Comparison of ENCODE assay signal across 10 mouse cellular contexts in the genomic region with DNA sequence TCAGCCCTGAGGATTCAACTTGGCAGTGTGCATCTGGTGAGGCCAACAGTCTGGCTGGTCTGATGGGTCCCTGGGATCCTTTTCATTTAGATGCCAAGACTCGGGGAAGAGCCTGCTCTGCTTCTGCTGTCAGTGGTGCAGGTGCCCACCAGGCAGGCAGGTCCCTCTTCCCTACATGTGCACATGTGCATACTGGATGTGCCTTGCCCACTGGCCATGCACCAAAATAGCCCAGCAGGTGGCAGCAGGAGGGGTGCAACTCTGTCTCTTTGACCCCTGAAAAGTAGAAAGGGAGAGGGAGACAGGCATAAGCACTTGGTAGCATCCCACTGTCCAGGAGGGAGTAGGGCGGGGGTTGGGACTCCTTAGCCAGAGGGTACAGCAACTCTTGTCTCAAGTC.
DNase-seq lines count a peak whose midpoint lies in the region; ATAC-seq and TF ChIP-seq lines count a peak whose summit lies in the region.
"Had no signal": no experiment of that assay in that cellular context is flagged by ENCODE, and none has a peak within 500 bp of the region (broad histone marks: within the 10 kb centered on the region; RNA-seq: fewer than 3 reads in every experiment).

No protein-coding gene starts in this region.

- no peaks in the 10 kb centered on the region for H3K36me3 ChIP-seq in forebrain, embryonic 11.5 days (ENCODE audit: control insufficient read depth, insufficient read depth, low read length)
- H3K36me3 ChIP-seq in forebrain, embryonic 15.5 days = no peaks in the 10 kb centered on the region
- no peaks in the 10 kb centered on the region for H3K36me3 ChIP-seq in liver, embryonic 14.5 days (replicated peaks; ENCODE audit: control insufficient read depth, insufficient read depth, low read depth)
- H3K36me3 ChIP-seq in splenic B cell, adult 2 months (ENCODE audit: control insufficient read depth, insufficient read depth, low read length, poor library complexity, severe bottlenecking) = no peaks in the 10 kb centered on the region
- H3K36me3 ChIP-seq: embryonic facial prominence, embryonic 13.5 days; limb, embryonic 13.5 days had no signal

- no peaks in the 10 kb centered on the region for H3K27me3 ChIP-seq in forebrain, embryonic 11.5 days (ENCODE audit: control insufficient read depth, insufficient read depth, low read length)
- H3K27me3 ChIP-seq in forebrain, embryonic 15.5 days = no peaks in the 10 kb centered on the region
- H3K27me3 ChIP-seq in liver, embryonic 14.5 days (ENCODE audit: control insufficient read depth, insufficient read depth, low read length) = no peaks in the 10 kb centered on the region
- no peaks in the 10 kb centered on the region for H3K27me3 ChIP-seq in splenic B cell, adult 2 months (ENCODE audit: control insufficient read depth, insufficient read depth, low read length, poor library complexity, severe bottlenecking)
- H3K27me3 ChIP-seq in cerebellum, adult 2 months (ENCODE audit: control insufficient read depth, insufficient read depth, low read length) = no peaks in the 10 kb centered on the region
- H3K27me3 ChIP-seq: embryonic facial prominence, embryonic 13.5 days had no signal

- no peak overlapping the region for H3K4me2 ChIP-seq in forebrain, embryonic 11.5 days (ENCODE audit: low read depth, low read length, severe bottlenecking)
- H3K4me2 ChIP-seq in forebrain, embryonic 15.5 days (replicated peaks) = no peak overlapping the region
- H3K4me2 ChIP-seq in liver, embryonic 14.5 days (ENCODE audit: low read depth) = no peak overlapping the region
- H3K4me2 ChIP-seq: embryonic facial prominence, embryonic 13.5 days; limb, embryonic 13.5 days had no signal

- H3K9ac ChIP-seq in forebrain, embryonic 11.5 days (ENCODE audit: low read length) = no peak overlapping the region
- no peak overlapping the region for H3K9ac ChIP-seq in forebrain, embryonic 15.5 days (replicated peaks)
- H3K9ac ChIP-seq in liver, embryonic 14.5 days (replicated peaks) = no peak overlapping the region
- H3K9ac ChIP-seq: embryonic facial prominence, embryonic 13.5 days; limb, embryonic 13.5 days had no signal

- 95% methylated on average over 2 of the region's 2 CpGs for WGBS in forebrain, embryonic 11.5 days
- WGBS in forebrain, embryonic 15.5 days = 73% methylated on average over 2 of the region's 2 CpGs
- 46% methylated on average over 2 of the region's 2 CpGs for WGBS in liver, embryonic 14.5 days (ENCODE audit: insufficient replicate concordance)
- 62% methylated on average over 2 of the region's 2 CpGs for WGBS in cerebellum, adult 2 months

- TF ChIP-seq EP300 in liver, embryonic 14.5 days (IDR thresholded peaks at IDR 0.05; ENCODE audit: low read depth) = no peak

- no peak for DNase-seq in forebrain, embryonic 11.5 days (ENCODE audit: low spot score)
- no peak for DNase-seq in liver, embryonic 14.5 days (ENCODE audit: low read depth in 3 of 3, low spot score in 3 of 3)
- DNase-seq in liver = no peak
- DNase-seq in splenic B cell, adult 2 months (ENCODE audit: low read depth, low spot score) = peak; percentile 51
- DNase-seq in left cerebral cortex, postnatal 14 days (ENCODE audit: low spot score in 2 of 2) = no peak
- DNase-seq in cerebellum, adult 2 months = no peak

- H3K9me3 ChIP-seq in forebrain, embryonic 11.5 days (ENCODE audit: control insufficient read depth, low read length) = no peaks in the 10 kb centered on the region
- H3K9me3 ChIP-seq in forebrain, embryonic 15.5 days = no peaks in the 10 kb centered on the region
- H3K9me3 ChIP-seq in liver, embryonic 14.5 days (ENCODE audit: control insufficient read depth, low read length) = no peaks in the 10 kb centered on the region
- H3K9me3 ChIP-seq: embryonic facial prominence, embryonic 13.5 days; limb, embryonic 13.5 days had no signal

- no peak for TF ChIP-seq POLR2A in cerebellum, adult 2 months (IDR thresholded peaks at IDR 0.05; ENCODE audit: borderline replicate concordance, insufficient read depth, low read length)

- intact Hi-C loops in left cerebral cortex, postnatal 14 days (cut with DNase I) = no loop called here

- peak; percentile 37; the same call in 1 of the 2 replicates for ATAC-seq in forebrain, embryonic 11.5 days (replicated peaks; ENCODE audit: low FRiP score)
- ATAC-seq in forebrain, embryonic 15.5 days (replicated peaks) = no peak
- no peak for ATAC-seq in liver, embryonic 14.5 days (ENCODE audit: insufficient read depth)
- peak; percentile 39 for ATAC-seq in granulocyte monocyte progenitor cell, adult 5-6 weeks (replicated peaks; ENCODE audit: poor library complexity, severe bottlenecking)

- no peak overlapping the region for H3K4me3 ChIP-seq in forebrain, embryonic 11.5 days (ENCODE audit: low read depth, low read length)
- no peak overlapping the region for H3K4me3 ChIP-seq in forebrain, embryonic 15.5 days
- no peak overlapping the region for H3K4me3 ChIP-seq in liver, embryonic 14.5 days (ENCODE audit: insufficient read depth in 1 of 2, low read depth in 2 of 2, low read length in 2 of 2)
- no peak overlapping the region for H3K4me3 ChIP-seq in cerebellum, adult 2 months (replicated peaks; ENCODE audit: insufficient read depth, low read depth, low read length)
- H3K4me3 ChIP-seq: embryonic facial prominence, embryonic 13.5 days; limb, embryonic 13.5 days had no signal

- peak; percentile 26; the same call in 1 of the 2 replicates for TF ChIP-seq CTCF in liver, embryonic 14.5 days (IDR thresholded peaks at IDR 0.05; ENCODE audit: low read depth)
- TF ChIP-seq CTCF in cerebellum, adult 2 months (IDR thresholded peaks at IDR 0.05; ENCODE audit: borderline replicate concordance, insufficient read depth, low read depth, low read length) = no peak

- no peak overlapping the region for H3K27ac ChIP-seq in forebrain, embryonic 11.5 days (ENCODE audit: low read depth, low read length)
- H3K27ac ChIP-seq in forebrain, embryonic 15.5 days (replicated peaks) = no peak overlapping the region
- H3K27ac ChIP-seq in liver, embryonic 14.5 days = no peak overlapping the region
- no peak overlapping the region for H3K27ac ChIP-seq in cerebellum, adult 2 months (ENCODE audit: insufficient read depth, low read length)
- H3K27ac ChIP-seq: embryonic facial prominence, embryonic 13.5 days; limb, embryonic 13.5 days had no signal

- H3K4me1 ChIP-seq in forebrain, embryonic 11.5 days (replicated peaks; ENCODE audit: control insufficient read depth, insufficient read depth, low read length) = no peaks in the 10 kb centered on the region
- no peaks in the 10 kb centered on the region for H3K4me1 ChIP-seq in forebrain, embryonic 15.5 days
- H3K4me1 ChIP-seq in liver, embryonic 14.5 days (replicated peaks; ENCODE audit: control insufficient read depth in 2 of 2, insufficient read depth in 2 of 2, low read length in 1 of 2) = no peaks in the 10 kb centered on the region
- no peaks in the 10 kb centered on the region for H3K4me1 ChIP-seq in cerebellum, adult 2 months (ENCODE audit: control insufficient read depth, insufficient read depth, low read length)
- H3K4me1 ChIP-seq: embryonic facial prominence, embryonic 13.5 days; limb, embryonic 13.5 days had no signal

Comparison
In these comparisons a context has a peak if more than half of its experiments do, and no peak if none do; other contexts are left out.
1. ATAC-seq: peak in forebrain, embryonic 11.5 days (single experiment) and granulocyte monocyte progenitor cell, adult 5-6 weeks (single experiment); none in forebrain, embryonic 15.5 days (single experiment) and liver, embryonic 14.5 days (single experiment).